Mouse (Mus musculus): ENCODE results near the gene Rhbg.
A peak's percentile ranks its signal among the peaks of the same experiment; 100 is the strongest.

Rhbg gene

DNA sequence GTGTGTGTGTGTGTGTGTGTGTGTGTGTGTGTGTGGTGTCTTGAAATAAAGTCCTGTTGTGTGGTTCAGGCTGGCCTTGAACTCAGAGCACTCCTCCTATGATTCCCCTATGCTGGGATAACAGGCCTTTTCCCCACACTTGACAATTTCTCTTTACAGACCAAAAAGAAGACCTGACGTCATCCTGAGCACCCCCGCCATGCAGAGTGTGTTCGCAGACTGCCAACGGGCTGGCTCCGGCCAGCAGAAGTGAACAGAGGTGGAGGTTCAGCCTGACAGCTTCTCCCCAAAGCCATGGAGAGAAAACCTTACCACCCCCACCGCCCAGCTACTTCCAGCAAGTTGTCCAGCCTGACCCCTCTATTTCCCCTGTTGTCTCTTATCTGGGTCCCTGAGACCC is 25.0 kb downstream of the Rhbg start:
- no peak for DNase-seq (ENCODE audit: low read depth, low spot score)

DNA sequence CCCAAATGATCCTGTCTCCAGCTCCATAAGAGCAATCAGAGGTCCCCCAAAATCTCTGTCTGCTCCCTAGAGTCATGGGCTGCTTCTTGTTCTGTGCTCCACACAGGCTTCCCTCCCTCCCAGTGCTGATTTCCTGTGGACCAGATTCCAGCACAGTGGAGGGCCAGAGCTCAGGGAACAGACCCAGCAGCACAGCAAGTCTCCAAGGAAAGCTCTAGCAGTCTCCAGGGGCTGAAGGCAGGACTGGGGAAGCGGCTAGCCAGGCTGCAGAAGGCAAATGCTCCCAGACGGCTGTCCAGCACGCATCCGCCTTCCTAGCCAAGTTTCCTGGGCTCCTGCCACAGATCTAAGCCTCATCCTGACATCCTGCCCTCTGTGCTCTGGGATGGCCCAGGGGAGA is 25.6 kb downstream of the Rhbg start:
- no peak for DNase-seq (ENCODE audit: low read depth, low spot score)

DNA sequence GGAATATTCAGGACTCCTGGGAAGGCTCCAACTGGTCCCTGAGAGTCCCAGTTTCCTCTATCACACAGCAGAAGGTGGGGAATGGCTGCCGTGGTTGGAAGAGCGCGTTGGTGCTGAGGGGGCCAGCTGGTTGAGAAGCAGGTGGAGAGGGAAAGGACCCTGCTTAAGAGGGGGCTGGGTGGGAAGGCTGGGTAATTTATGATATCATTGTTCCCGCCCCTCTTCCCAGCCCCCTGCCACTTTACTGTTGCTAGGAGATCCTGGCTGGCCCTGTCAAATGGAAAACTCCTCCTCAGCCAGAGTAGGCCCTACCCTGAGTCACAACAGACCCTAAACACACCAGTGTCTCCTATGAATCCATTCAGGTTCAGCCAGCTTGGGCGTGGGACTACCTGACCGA is 26.5 kb downstream of the Rhbg start:
- DNase-seq (ENCODE audit: low read depth, low spot score), result no peak

DNA sequence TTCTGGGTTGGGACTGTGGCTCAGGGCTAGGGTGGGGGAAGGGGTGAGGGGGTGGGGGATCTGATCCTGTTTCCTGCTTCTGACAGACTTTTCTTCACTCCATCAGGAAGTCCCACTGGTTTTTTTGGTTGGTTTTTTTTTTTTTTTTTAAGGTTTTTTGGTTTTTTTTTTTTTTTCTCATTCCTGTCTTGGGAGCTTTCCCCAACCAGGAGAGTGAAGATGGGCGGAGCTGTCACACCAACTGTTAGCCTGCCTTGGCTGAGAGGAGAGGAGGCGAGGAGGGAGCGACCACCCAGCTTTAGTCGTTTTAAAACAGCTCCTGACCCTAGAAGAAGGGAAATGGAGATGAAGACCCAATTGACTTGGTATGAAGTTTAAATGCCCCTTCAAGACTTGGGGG is 27.2 kb downstream of the Rhbg start:
- no peak for DNase-seq (ENCODE audit: low read depth, low spot score)

DNA sequence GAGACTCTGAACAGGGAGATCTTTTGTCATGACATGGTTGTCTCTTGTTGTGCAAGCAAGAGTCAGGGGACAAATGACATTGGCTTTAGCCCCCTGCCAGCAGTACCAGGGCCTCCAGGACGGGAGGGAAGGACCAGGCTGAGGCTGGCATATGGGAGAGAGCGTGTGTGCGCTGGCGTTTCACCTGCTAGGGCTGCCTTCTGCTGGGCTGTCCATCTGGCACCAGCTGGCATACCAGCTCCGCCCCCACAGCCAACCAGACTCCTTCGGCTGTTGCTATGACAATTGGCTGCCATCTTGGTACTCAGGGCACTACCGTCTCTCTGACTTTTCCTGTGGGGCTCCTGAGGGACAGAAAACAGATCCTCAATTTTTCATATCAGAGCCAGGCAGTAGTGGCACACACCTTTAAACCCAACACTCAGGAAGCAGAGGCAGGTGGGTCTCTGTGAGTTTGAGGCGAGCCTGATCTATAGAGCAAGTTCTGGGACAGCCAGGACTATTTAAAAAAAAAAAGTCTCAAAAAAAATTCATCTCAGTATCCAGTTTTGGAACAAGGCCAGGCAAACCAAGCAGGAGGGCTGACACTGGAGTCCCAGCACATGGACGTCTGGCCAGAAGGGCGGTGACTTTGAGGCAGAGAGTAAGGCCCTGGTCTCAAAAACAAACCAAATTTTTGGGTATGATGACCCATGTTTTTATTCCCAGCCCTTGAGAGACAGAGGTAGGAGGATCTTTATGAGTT is 28.2 kb downstream of the Rhbg start:
- DNase-seq (ENCODE audit: low read depth, low spot score), result no peak

DNA sequence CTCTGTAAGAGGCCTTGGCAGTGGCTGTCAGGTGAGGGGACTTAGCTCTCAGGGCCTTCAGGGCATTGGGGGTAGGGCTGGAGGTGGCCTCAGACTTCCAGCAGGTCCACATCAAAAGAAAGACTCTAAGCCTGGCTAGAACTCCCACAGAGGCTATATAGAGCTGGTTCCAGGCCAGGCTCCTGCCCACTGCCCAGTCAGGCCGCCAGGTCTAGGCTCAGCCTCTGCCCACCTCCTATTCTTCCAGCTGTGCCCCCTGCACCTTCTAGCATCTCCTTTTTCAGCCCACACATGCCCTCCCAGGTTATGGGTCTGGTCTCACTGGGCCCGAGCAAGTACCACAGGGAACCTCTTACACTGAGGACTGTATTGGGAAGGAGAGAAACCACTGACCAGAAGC is 29.6 kb downstream of the Rhbg start:
- no peak for DNase-seq (ENCODE audit: low read depth, low spot score)

DNA sequence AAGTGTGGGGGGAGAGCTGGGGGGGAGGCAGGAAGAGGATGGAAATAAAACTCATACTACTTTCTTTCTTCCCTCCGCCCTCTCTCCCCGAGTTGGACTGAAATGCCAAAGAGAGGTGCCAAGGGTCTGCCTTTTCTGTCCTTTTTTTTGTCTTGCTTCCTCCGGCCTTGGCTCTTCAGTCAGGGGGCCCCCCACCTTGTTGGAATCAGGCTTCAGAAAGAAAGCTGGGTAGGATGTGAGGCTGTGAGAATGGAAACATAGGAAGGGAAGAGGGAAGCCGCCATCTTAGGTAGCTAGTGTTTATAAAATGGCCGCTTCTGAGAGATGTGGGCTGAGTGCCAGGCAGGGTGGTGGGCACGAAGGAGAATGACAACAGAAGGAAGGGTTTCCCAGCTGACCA is 32.1 kb downstream of the Rhbg start:
- no peak for DNase-seq (ENCODE audit: low read depth, low spot score)

DNA sequence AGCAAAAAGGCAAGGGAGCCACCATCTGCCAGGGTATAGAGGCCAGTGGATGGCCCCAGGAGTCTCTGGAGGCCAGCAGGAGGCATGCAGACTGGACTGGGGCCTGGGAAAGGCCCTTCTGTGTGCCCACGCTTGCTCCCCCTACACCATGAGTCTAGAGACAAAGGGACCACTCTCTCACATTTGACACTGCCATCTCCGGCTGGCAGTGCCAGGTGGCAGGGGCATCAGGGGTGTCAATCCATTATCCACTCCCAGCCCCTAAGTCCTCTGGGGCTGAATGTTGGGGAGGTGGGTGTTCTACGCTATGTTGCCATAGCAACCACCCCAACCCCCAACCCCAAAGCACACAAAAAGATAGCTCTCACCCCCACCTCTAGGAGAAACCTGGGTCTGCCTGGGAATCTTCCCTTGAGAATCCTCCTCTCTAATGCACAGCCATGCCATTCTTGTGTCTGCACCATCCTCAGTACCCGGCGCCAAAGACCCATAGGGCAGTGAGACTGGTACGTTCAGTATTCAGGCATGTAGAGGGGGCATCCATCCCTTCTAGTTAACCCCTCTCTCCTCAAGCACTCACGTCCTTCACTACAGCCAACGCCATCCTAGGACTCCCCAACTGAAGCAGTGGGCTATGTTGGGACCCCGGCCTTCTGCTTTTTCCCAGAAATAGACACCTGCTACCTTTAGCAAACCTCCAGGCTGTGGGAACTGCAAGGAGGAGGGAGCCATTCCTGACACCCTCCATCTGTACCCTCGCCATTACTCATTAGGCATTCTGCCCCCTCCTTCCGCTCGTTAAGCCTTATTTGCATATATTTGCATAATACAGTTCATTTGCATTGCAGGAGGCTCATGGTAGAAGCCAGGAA is 32.8 kb downstream of the Rhbg start:
- no peak for DNase-seq (ENCODE audit: low read depth, low spot score)

DNA sequence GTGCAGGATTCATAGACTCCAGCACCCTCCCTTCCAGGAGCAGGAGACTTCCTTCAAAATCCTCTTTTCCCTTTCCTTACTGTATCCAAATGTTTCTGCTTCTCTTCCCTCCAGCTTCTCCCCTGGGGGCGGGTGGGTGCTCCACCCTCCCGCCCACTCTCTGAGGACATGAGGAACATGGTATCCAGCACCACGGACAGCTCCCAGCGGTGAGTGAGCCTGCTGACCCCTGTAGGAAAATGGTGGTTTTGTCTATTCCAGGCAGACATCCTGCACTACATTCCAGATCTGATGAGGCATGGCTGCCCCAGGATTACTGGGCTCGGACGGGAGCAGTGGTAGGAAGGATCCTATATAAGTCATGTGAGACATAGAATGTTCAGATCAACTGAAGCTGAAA is 33.7 kb downstream of the Rhbg start:
- DNase-seq (ENCODE audit: low read depth, low spot score), result peak; percentile 65

DNA sequence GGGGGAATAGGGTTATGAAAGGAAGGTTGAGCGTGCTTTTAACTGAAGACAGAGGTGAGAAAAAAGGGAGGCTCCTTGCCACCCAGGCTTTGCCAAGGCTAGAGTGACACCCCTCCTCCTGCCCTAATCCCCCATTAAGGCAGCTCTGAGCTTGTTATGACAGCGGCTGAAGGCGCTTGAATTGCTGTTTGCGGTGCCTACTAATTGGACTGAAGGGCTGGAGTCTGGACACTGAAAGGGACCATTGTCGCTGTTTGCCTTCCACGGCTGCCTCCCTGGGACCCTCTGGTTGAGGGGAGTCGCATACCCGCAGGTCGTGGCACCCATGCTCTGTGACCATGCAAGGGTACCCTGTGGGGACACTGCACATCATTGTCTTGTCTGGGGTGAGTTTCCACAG is 34.6 kb downstream of the Rhbg start:
- DNase-seq (ENCODE audit: low read depth, low spot score), result no peak

DNA sequence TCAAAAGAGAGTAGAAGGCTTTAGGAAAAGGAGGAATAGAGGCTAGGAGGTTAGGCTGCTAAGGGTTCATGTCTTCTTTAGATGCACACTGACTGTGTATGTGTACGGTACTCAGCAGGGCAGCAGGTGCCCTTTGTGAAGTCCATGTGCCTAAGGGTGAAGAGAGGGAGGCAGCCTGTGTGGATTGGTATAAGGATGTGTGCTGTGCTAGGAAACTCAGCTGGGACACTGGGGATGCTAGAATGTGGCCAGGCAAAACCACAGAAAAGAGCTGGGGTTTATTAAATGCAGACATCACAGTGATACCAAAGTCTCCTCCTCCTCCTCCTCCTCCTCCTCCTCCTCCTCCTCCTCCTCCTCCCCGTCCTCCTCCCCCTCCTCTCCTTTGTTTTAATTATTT is 36.8 kb downstream of the Rhbg start:
- DNase-seq (ENCODE audit: low read depth, low spot score), result no peak

DNA sequence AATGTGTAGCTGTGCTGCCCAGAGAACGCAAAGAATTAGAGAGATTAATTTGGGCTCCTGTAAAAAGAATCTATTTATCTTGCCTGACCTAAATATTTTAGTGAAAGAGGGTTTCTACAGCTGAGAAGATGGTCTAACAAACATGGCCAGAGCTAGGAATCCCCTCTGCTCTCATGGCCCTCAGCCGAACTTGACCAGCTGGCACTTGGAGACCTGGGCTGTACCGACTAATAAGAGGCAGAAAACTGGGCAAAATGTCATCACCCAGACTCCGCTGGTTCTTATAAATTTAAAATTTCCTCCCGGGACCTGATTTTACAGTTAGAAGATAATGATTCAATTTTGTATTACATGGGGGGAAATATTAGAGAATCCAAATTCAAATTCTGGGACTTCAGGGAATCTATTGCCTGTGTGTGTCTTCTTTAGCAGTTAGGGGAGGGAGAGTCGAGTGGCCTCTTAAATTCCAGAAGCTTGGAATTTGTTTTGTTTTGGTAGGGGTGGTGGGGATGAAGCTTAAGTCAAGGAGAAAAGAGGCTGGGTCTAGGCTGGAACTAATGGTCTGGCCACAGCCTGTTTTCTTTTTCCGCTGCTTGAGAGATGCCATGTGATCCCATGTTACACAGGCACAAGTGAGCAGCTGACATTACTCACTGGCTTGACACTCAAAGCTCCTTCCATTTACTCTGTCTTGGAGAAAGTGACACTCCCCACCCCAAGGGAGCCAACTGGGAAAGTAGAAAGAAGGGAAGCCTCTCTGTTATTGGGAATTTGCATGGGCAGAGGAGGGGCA is 37.8 kb downstream of the Rhbg start:
- DNase-seq (ENCODE audit: low read depth, low spot score), result no peak

DNA sequence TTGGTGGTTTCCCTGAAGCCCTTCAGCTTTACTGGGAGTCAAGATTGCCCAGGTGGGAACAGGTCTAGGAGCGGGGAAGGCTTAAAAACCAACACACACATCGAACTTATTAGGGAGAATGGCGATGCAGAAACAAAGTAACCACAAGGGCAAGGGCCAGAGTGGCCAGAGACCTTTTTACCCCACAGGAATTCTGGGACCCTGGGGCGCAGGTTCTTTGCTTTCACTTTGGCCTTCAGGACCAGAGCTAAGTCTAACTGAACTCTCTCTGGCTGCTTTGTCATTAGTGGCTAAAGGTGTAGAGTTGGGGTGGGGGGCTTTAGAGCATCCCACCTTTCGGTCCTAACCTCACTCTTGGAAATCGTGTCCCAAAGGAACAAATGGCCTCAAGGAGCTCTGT is 38.4 kb downstream of the Rhbg start:
- DNase-seq (ENCODE audit: low read depth, low spot score), result no peak

DNA sequence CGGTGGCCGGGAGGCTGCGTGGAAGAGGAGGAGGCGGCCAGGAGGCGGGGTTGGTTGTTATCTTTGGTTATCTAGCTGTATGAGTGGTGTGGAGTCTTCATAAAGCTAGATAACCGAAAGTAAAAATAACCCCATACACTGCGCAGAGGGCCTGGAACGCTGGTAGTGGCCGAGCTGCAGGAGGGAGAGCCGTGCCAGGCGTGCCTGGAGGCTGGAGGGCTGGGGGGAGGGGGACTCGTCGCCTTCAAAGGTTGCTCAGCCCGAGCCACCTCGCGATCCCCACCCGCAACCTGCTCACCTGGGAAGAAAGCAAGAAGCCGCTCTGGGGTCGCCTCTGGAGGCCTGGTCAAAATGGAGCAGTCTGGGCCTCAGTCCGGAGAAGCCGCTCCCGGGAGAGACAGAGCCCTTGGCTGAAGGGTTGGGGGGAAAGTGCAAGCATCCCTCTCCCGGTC is 38.9 kb downstream of the Rhbg start:
- no peak for DNase-seq (ENCODE audit: low read depth, low spot score)

DNA sequence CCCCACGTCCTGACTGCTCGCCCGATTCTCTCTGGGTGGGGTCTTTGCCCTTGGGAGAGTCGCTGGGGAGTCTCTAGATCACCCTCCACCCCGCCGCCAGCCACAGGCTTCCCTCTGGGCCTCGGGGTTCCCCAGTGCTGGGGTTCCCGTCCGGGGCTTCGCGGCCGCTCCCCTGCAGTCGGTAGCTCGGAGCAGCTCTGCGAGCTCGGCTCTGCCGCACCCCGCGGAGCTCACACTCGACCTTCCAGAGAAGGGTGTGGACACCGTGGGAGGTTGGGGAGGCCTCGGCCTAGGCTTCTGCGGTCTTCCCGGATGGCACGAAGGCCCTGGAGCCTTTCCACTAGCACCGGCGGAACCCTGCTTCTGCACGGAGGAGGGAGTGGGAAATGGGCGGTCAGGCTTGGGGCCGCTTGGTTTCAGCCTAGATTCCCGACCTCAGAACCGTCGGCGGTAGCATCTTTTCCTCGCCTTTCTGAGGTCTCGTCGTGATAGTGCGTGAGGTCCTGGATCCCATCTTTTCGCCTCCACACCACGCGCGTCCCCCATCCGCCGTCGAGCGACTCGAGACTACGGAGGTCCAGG is 39.4 kb downstream of the Rhbg start:
- DNase-seq (ENCODE audit: low read depth, low spot score), result no peak

DNA sequence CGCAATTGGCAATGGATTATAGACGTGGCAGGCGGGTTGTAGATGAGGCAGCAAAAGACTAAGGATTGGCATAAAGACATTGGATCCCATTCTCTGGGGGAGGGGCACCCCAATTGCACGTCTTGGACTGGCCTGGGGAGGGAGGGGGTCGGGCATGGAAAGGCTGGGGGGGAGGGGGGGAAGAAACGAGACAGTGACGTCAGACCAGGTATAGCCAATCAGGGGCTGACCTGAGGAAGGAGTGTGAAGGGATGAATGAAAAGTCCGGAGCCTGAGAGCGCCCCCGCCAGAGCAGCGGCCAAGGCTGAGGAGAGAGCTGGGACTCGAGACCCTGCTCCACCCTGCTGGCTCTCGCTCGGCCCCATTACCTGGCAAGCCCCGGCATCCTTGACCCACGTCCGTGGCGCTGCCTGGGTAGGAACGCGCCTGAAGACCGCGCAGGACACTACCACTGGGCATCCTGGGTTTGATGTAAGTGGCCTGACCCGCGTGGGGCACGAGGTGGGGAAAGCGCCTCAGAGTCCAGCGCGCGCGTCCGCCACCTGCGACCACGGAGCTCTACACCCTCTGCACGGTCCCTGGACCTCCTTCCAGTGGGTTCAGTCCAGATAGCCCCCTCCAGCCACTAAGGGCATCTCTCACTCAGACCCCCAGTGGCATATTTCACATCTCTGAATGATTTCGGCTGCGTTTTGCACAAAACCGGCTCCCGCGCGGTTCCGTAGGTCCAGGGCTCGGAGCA is 40.1 kb downstream of the Rhbg start:
- no peak for DNase-seq (ENCODE audit: low read depth, low spot score)

DNA sequence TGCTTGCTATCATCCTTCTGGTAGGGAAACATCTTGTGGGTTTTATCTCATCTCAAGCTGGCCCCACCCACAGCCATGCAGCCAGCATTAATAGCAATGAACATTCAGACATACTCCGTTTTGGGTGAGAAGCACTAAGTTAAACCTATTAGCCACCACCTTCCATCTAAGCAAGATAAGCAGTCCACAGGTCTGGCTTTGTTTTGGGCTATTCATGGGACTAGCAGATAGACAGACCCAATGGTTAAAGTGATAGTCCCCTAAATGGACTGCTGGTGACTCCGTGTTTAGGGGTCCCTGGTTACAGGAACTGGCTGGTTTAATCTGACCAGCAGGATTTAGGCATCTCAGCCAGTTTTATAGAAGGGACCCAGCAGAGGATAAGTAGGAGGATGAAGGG is 41.5 kb downstream of the Rhbg start:
- no peak for DNase-seq (ENCODE audit: low read depth, low spot score)

DNA sequence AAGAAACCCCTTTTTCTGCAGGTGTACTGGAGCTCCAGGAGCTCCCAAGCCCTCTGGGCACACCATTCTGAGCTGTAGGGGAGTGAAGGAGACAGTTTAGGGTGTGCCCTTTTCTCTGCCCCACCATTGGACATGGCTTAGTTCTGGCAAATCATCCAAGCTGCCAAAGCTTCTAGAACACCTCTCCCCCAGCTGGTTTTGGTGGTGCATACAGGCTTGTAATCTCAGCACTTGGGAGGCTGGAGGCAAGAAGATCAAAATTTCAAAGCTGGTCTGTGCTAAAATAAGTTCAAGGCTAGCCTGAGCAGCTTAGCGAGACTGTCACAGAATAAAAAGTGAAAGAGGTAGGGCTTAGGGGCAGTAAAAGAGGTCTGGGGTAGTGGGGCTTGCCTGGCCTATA is 42.2 kb downstream of the Rhbg start:
- no peak for DNase-seq (ENCODE audit: low read depth, low spot score)

DNA sequence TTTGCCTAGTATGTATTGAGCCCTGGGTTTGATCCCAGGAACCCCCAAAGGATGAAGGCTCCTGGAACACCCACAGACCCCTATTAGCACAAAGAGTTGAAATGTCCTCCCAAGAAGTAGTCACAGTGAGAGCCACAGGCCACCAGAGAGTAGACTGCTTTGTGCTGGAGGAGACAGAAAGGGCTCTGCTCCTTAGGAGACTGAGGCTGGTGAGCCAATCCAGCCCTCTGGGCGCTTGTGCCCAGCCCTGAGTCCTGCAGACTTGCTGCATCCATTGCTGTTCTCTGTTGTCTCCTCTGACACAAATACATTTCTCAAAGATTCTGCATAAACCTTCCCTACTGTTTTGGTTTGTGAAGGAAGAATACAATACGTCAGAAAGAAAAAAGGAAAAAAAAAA is 43.6 kb downstream of the Rhbg start:
- no peak for DNase-seq (ENCODE audit: low read depth, low spot score)

DNA sequence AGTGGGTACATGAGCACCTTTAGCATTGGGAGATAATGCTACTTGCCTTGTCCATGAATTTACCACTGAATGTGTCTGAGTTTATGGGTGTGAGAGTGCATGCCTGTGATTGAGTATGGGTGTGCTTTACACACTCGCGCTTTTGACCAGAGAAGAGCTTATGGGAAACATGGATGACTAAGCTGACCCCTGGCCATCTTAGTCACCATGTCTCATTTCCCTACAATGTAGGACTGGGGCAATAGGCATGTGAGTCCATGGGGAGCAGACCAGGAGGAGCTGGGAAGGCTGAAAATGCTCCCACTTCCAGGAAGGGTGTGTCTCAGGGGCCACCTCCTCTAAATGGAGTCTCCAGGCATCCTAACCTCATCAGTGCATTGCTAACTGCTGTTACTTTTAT is 44.4 kb downstream of the Rhbg start:
- no peak for DNase-seq (ENCODE audit: low read depth, low spot score)

DNA sequence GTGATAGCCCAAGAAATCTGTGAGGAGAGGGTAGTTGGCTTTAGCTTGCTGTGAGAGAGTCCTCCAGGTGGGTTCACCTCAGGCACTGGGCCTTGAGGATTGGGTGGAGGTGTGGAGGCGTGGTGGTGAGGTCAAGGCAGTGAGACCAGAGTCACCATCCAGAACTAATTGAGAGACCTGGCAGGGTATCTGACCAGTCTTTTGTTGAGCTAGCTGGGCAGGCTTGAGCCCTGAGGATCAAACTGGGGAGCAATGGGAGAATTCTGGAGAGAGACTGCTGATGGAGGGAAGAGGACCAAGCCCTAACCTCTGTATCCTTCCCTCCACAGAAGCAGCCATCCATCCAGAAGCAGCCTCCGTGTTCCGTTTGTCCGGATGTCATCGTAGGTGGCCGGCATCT is 45.2 kb downstream of the Rhbg start:
- DNase-seq (ENCODE audit: low read depth, low spot score), result no peak

All from WW6 (cell line).